Mouse (Mus musculus) cerebral cortex, adult 2 months (tissue): ENCODE results near the gene Tmem19.

Experiments used
- WGBS: fragments of 180-500 bp; shearing (Covaris S2); methylation state at CpG from one replicate; pipeline ENCODE4 v1.1.7; 2018; 5-methylcytosine and 5-hydroxymethylcytosine counted together

Gene Tmem19

DNA sequence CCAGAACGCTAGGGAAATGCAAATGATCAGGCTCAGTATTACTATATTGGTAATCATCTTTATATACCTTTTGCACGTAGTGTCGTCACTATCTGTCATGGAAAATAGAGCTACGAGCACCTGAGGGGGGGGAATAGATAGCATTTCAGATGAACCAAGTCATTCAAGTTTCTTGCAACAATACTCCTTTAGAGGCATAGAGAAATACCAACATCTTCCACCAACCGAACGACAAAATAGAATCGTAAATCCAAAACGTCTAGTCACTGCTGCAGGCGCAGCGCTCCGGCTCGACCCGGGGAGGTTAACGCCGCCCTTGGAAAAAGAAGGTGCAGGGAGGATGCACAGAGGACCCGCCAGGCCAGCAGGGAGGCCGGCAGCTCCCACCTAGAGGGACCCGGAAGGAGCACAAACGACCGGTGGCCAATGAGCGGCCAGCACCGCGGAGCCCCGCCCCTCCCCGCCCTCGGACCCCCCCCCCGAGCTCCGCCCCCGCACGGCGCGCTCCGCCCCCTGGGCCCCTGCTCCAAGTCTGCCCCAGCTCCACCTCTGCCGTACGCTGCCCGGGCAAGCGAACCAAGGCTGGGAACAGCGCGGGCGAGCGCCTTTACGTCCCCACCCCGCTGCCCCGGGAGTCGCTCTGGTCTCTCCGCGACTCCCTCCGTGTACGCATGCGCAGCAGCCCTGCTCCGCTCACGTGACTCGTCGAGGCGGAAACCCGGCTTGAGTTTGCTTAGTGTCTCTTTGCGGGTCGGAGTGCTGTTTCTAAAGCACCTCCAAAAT lies at the start of gene Tmem19:
Gene Tmem19, minus strand, starts transcription at position 662 of the 783 bp plus-strand sequence.
- WGBS: 1% methylated on average over 54 of the region's 58 CpGs

DNA sequence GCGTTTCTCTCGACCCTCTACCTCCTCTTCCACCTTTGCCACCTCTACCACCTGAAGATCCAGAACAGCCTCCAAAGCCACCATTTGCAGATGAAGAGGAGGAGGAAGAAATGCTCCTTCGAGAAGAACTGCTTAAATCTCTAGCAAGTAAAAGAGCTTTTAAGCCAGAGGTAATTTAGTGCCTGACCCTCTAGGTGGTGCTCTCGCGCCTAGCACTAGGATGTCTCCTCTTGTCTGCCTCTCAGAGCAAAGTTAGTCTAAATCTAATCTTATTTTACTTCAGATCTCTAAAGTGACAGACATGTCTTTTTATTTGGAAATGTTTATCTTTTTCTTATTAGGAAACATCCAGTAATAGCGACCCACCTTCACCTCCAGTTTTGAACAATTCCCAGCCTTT lies 44.1 kb upstream of the Tmem19 start:
- 57% methylated on average over 6 of the region's 6 CpGs for WGBS

GRCm38 (mm10) chr10:115391896-115392295 lies 29.6 kb upstream of the Tmem19 start:
- WGBS: 94% methylated on average over 1 of the region's 1 CpGs

- WGBS: 94% methylated on average over 4 of the region's 4 CpGs
Measured at GRCm38 (mm10) chr10:115391076-115391475, 28.8 kb upstream of the Tmem19 start.

DNA sequence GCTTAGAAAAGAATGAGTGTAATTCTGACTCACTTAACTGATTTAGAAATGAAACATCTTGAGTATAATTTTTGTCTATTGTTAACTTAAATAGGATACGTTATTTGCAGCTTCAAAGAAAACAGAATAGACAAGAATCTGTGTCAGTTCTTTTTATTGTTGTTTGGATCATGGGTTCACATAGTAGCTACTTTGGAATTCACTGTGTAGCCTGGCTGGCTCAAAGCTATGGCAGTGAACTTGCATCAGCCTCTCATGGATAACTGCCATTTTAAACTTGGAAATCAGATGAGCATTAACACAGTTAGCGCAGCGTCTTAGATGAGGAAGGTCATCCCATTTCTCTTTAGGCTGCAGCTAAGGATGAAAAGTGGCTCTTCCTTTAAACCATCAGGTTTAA lies 25.6 kb upstream of the Tmem19 start:
- WGBS: 38% methylated on average over 3 of the region's 3 CpGs

- WGBS: under 1% methylated on average over 86 of the region's 101 CpGs
Measured at GRCm38 (mm10) chr10:115385018-115386002, 23.0 kb upstream of the Tmem19 start.

DNA sequence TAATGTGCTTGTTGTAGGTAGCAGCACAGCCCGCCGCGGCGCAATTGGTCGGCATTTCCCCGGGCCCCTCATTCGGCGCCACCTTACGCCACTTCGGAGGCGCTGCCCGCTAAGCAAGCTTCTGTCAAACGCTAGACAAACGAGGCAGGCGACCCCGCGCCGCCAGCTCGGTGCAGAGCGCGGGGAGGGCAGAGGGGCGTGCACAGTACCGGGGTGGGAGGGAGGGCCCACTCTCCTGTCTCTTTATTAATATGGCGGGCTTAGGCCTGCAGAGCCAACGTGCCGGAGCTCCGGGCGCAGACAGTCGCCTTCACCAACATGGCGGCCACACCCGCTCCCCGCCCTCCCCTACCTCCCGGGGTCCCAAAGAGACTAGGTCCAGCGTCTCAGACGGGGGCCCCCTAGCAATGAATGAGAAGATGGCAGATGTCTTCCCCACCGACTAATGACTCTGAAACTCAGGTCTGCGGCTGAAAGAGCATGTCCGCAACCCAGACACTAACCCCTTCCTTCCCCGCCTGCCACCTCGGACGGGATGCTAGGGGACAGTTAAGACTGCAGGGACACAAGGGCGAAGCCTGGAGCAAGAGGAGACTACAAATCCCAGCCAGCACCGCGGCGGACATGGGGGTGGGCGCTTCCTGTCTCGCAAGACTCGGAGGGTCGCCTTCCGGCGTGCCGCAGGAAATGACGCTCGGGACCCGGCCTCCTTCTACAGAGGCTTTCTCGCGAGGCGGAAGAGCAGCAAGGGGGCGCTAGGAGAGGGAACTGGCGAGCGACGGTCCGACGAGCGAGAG lies 22.1 kb upstream of the Tmem19 start, which contains the start of the genes Thap2 and Zfc3h1:
Gene Thap2, minus strand, starts transcription at position 223 of the 797 bp plus-strand sequence.
Gene Zfc3h1, plus strand, starts transcription at position 739 of the 797 bp plus-strand sequence.
- WGBS: under 1% methylated on average over 65 of the region's 65 CpGs

- WGBS: 1% methylated on average over 15 of the region's 15 CpGs
Measured at GRCm38 (mm10) chr10:115383644-115384220, 21.4 kb upstream of the Tmem19 start.

DNA sequence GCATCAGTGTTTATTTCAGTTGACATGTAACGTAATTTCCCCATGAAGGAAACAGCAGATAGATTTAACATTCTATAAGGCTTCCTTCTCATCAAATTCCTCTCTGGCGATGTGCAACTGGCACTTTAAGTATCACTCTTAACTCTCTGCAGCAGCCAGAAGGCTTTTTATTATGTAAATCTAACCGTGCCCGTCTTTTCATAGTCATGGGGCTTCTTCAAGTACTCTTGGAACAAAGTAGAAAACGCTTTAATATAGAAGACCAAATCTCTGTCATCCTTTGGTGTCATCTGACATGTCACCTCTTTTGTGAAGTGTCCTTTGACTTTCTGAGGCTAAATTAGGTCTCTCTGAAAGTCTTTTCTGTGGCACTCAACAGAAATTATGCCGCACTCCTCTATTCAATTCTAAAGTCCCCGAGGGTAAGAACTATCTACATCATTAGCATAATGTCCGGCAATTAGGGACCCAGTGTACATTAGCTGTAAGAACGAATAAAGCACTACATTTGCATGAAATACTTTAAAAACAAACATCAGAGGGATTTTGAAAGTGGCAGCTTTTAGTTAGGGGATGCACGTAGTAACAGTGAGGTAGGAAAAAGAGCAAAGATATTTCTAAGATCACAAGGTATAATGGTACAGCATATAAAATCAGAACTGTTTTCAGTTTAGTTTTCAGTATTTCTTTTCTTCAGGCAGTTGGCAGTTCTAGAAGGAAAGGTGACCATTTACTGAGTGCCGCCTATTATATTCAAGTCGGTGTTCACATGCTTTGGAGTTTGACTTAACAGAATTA lies 20.7 kb upstream of the Tmem19 start:
- 17% methylated on average over 12 of the region's 12 CpGs for WGBS

DNA sequence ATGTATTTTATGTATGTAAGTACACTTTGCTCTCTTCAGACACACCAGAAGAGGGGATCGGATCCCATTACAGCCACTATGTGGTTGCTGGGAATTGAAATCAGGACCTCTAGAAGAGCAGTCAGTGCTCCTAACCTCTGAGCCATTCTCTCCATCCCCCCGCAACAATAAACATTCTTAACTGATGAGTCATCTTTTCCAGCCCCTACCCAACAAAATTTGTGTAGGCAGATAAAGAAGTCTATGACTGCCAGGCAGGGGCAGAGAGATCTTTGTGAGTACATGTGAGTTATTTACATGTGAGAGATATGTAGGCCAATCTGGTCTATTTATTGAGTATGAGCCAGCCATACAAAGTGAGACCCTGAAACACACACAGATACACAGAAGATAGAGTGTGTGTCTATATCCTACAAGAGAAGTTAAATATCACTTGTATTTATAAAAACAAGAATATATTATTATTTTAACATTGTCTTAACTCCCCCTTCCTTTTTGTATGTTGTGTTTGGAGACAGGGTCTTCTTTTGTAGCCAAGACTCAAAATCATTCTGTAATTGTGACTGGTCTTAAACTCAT lies 19.3 kb upstream of the Tmem19 start:
- WGBS: 86% methylated on average over 2 of the region's 2 CpGs

GRCm38 (mm10) chr10:115363151-115363550 lies 850 bp upstream of the Tmem19 start:
- 61% methylated on average over 4 of the region's 4 CpGs for WGBS

DNA sequence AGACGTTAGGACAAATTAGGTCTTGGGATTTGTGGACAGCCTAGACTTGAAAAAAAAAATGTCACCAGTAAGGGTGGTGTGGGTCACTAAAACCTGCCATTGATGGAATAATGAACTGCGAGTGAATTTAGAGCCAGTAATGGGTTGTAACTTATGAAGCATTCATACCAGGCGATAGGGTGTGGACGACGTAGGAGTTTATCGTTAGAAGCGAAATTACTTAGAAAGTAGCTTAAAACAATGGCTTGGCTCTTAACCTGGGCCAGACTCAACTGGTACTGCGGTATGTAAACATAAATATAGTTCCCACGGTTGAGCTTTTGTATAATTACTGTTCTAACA lies 293 bp upstream of the Tmem19 start:
- 3% methylated on average over 9 of the region's 9 CpGs for WGBS

DNA sequence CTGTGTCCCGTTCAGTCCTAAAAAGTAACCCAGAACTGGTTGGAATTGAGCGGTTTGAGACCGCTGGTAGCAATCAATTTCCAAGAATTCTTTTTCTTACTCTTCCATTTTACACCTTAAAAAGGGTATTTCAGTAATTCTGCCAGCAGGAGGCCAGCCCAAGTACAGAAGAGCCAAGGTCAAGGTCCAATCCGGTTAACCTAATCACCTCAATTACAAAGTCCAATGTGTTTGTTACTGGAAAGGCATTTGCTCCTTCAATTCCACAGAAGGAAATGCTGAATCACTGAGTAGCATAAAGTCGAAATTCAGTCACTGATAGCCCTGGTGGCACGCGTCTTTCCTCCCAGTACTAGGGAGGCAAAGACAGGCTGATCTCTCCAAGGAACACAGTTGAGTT lies 3.2 kb downstream of the Tmem19 start:
- 93% methylated on average over 7 of the region's 7 CpGs for WGBS

- 94% methylated on average over 17 of the region's 17 CpGs for WGBS
Measured at GRCm38 (mm10) chr10:115358216-115358919, 3.9 kb downstream of the Tmem19 start.

GRCm38 (mm10) chr10:115356106-115356505 lies 6.2 kb downstream of the Tmem19 start:
- WGBS: 86% methylated on average over 6 of the region's 7 CpGs

DNA sequence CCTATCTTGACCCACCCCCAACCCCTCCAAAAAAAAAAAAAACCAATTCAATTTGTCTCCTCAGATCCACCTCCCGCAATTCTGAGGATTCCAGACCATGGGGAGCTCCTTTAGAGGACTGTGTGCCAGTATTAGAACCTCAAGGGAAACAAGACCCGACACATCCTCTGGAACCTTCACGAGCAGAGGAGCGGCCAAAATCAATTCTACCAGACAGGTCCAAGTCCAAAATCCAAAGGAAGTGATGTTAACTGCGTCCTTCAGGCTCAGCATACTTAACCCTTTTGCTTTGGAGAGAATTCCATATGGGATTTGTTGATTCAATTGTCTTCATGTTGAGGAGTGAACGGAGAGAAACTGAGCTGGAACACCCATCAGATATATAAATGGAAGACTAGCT lies 7.3 kb downstream of the Tmem19 start:
- 91% methylated on average over 6 of the region's 6 CpGs for WGBS

- WGBS: 55% methylated on average over 6 of the region's 6 CpGs
Measured at GRCm38 (mm10) chr10:115354553-115354952, 7.7 kb downstream of the Tmem19 start.

DNA sequence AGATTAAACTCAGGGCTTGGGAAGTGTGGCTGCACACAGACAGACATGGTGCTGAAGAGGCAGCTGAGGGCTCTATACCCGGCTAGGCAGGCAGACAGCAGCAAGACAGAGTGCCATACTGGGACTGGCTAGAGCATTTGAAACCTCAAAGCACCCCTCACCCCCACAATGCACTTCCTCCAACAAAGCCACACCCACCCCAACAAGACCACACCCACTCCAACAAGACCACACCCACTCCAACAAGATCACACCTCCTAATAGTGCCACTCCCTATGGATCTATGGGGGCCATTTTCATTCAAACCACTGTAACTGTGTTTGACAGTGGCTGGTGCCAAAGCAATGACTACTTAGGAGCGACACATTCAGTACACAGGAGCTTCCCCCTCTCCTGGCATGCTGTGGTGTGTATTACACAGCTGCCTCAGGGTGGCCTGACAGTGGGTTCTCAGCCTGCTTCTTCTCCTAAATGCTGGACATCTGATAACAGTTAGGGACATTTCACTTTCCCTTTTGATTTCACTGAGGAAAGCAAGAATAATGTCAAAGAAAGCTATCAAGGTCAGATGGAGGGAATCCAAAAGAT lies 11.4 kb downstream of the Tmem19 start:
- WGBS: 80% methylated on average over 2 of the region's 2 CpGs

GRCm38 (mm10) chr10:115349509-115349908 lies 12.8 kb downstream of the Tmem19 start:
- whole genome bisulfite sequencing: 83% methylated on average over 7 of the region's 7 CpGs
